Mouse (Mus musculus): ENCODE results near the gene Gpr135.
"Not testable (repeated sequence)": the region's sequence is repeated elsewhere in the genome, so short reads cannot be mapped to it uniquely, and the experiment has no call there.

Gene Gpr135

DNA sequence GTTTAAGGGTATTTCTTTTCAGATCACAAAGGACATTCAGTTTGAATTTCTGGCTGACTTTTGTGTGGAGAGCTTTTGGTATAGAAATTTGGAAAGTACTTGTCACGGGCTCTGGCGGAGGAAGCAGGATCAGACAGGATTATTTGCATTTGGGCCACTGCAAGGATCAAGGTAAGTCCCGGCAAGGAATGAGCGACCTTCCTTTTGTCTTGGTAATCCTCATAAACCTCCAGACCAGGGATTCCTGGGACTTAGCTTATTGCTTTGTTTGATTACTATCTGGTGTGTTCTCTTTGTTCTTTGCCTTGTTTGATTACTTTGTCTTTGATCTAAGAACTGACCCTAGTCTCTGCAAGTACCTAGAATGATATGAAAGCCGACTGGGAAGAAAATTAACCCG lies 17.1 kb downstream of the Gpr135 start:
- no peak for DNase-seq (ENCODE audit: extremely low read depth, insufficient read length, low spot score)

GRCm38 (mm10) chr12:72053303-72053702 lies 17.6 kb downstream of the Gpr135 start:
- no peak for DNase-seq (ENCODE audit: extremely low read depth, insufficient read length, low spot score)

- no peak for DNase-seq (ENCODE audit: extremely low read depth, insufficient read length, low spot score)
Observed at GRCm38 (mm10) chr12:72052571-72052970, 18.4 kb downstream of the Gpr135 start.

GRCm38 (mm10) chr12:72050821-72051220 lies 20.1 kb downstream of the Gpr135 start:
- DNase-seq (ENCODE audit: extremely low read depth, insufficient read length, low spot score) = no peak

- DNase-seq (ENCODE audit: extremely low read depth, insufficient read length, low spot score) = not testable (repeated sequence)
Observed at GRCm38 (mm10) chr12:72050156-72050555, 20.8 kb downstream of the Gpr135 start.

- no peak for DNase-seq (ENCODE audit: extremely low read depth, insufficient read length, low spot score)
Observed at GRCm38 (mm10) chr12:72047513-72047912, 23.4 kb downstream of the Gpr135 start.

GRCm38 (mm10) chr12:72041238-72041637 lies 29.7 kb downstream of the Gpr135 start:
- DNase-seq (ENCODE audit: extremely low read depth, insufficient read length, low spot score) = no peak

DNA sequence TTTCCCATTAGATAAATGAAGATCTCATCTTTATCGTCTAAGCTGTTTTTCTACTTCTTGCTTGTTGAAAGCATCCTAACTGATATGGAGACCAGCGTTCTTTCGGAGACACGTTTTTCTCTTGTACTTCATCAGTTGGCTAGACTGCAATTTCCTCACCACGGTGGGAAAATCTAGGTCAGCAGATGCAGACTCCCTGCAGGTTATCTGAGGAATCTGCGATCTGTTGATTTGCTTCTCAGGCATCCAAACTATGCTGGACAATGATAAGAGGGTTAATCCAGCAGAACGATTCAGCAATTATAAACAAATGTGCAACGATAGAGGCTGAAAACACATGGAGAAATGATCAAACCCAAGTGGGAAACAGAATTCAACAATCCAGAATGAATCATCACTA lies 31.4 kb downstream of the Gpr135 start:
- no peak for DNase-seq (ENCODE audit: extremely low read depth, insufficient read length, low spot score)

DNA sequence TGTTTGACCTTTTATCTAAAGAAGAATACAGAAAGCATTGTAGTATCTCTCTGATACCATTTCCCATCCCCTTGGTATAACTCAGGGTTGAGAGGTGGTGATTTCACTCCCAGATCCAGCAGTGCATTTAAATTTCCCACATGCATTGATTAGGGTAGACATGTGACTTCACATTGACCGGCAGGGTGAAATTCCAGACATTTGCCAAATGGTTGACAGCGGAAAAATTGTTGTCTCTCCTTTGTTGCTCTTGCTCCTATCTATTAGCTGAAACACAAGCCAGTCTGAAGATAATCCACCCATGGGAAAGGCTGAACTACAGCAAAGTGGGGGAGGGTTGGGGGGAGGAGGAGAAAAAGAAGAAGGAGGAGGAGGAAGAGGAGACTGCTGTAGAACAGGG lies 32.1 kb downstream of the Gpr135 start:
- no peak for DNase-seq (ENCODE audit: extremely low read depth, insufficient read length, low spot score)

DNA sequence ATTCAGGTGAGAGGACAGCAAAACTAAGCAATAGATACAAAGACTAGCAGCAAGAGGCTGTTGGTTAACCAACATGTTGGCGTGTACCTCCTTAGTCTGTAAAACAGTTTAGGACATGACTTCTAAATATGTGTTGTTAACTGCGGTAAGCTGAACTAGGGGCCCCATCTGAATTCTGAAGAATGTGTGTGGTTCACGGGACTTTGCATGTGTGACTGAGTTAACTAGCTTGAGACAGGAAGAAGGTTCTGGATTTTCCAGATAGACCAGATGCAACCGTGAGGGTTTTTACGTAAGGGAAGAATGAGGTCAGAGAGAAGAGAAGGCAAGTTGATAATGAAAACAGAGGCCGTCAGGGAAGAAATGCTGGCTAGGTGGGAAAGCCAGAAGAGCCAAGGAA lies 33.9 kb downstream of the Gpr135 start:
- no peak for DNase-seq (ENCODE audit: extremely low read depth, insufficient read length, low spot score)

GRCm38 (mm10) chr12:72036097-72036661 lies 34.7 kb downstream of the Gpr135 start:
- DNase-seq (ENCODE audit: extremely low read depth, insufficient read length, low spot score) = no peak

GRCm38 (mm10) chr12:72031794-72032193 lies 39.1 kb downstream of the Gpr135 start:
- DNase-seq (ENCODE audit: extremely low read depth, insufficient read length, low spot score) = no peak

DNA sequence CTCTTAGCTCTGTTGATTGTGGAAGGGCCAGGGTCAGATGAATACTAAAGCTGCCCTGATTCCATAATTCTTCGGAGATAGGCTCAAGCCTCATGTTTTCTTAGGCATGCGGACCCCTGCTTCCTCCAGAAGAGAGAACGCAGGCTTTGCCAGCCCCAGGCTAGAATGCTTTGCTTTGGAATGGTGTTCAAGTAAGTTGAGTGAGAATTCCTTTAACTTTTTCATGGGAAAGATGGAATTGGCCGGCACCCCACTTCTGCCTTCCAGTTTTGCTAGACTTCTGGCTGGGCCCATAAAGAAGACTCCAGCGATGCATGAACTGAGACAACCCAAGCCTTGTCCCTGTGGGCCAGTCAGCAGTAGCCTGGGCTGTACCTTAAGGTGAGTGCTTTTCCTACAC lies 39.8 kb downstream of the Gpr135 start:
- no peak for DNase-seq (ENCODE audit: extremely low read depth, insufficient read length, low spot score)

- DNase-seq (ENCODE audit: extremely low read depth, insufficient read length, low spot score) = no peak
Observed at GRCm38 (mm10) chr12:72025275-72025795, 45.6 kb downstream of the Gpr135 start.

GRCm38 (mm10) chr12:72023572-72023971 lies 47.4 kb downstream of the Gpr135 start:
- DNase-seq (ENCODE audit: extremely low read depth, insufficient read length, low spot score) = no peak

DNA sequence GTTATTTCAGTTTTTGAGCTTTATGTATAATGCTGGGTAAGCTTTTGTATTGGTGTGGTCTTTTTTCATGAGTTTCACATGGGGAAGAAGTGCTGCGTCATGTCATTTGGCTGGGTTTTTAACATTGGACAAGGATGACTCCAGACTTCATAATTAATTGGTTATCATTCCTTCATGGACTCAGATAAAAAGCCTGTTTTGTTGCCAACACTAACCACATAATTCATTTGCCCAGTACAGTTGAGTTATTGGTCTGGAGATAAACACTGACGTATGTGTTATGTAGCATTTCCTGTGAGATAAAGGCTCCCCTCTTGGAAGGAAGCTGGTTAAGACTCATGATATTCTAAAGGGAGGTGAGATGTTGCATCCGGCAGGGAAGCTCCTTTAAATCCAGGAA lies 48.1 kb downstream of the Gpr135 start:
- DNase-seq (ENCODE audit: extremely low read depth, insufficient read length, low spot score) = no peak

DNA sequence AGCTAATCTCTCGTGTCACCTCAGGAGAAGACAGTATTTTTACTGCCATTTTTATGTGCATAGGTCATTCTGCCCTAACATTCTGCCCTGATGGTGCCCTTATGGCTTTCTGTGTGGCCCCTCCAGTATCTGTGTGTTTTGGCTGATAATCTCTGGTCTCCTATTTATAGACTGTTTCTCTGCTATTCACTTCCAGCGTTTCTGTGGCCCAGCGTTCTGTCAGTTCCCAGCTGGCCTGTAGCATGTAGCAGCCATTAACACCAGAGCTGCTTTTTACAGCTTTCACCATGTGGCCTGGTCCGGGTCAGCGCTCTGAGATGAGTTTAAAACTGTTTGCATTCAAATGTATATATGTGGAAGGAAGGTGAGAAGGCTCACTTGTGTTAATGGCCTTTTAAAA lies 49.4 kb downstream of the Gpr135 start:
- DNase-seq (ENCODE audit: extremely low read depth, insufficient read length, low spot score) = no peak

- no peak for DNase-seq (ENCODE audit: extremely low read depth, insufficient read length, low spot score)
Observed at GRCm38 (mm10) chr12:72020285-72020684, 50.6 kb downstream of the Gpr135 start.
